Mouse (Mus musculus) lung, postnatal 0 days (tissue): ENCODE measurements around the gene Asic2. TPM values are rescaled to one million over a fixed set of nuclear protein-coding genes. Genes with fewer than 3 reads are reported as not detected.

Experiments used
- ATAC-seq: fragments of 200-750 bp; cut with Nextera tagmentation; 2 replicates; pipeline ENCODE4 v1.8.0; 2017; ENCODE audit warnings: moderate library complexity
- DNase-seq: peaks from one replicate; pipeline ENCODE4 v3.0.0-alpha.2; 2016; ENCODE audit warnings: low spot score
- H3K27ac ChIP-seq: fragments of 300-500 bp; sonication (generic); 2 replicates; pipeline ENCODE4 v1.5.1; 2014; ENCODE audit warnings: antibody characterized with exemption, mild to moderate bottlenecking, low read length, mixed read lengths
- H3K27me3 ChIP-seq: fragments of 300-500 bp; sonication (generic); replicated peaks from 2 replicates; pipeline ENCODE4 v1.6.1; 2014; ENCODE audit warnings: low read length, mixed read lengths; ENCODE audit not compliant: insufficient read depth
- H3K36me3 ChIP-seq: fragments of 300-500 bp; sonication (generic); 2 replicates; pipeline ENCODE4 v1.6.1; 2014; ENCODE audit warnings: low read length, mixed read lengths; ENCODE audit not compliant: insufficient read depth
- H3K4me1 ChIP-seq: fragments of 300-500 bp; sonication (generic); 2 replicates; pipeline ENCODE4 v1.6.1; 2014; ENCODE audit warnings: antibody characterized with exemption, low read depth, low read length, mixed read lengths; ENCODE audit not compliant: insufficient read depth
- H3K4me2 ChIP-seq: fragments of 300-500 bp; sonication (generic); replicated peaks from 2 replicates; pipeline ENCODE4 v1.6.1; 2014; ENCODE audit warnings: low read depth, mild to moderate bottlenecking, low read length, moderate library complexity, mixed read lengths
- H3K4me3 ChIP-seq: fragments of 300-500 bp; sonication (generic); 2 replicates; pipeline ENCODE4 v1.5.1; 2014; ENCODE audit warnings: low read depth, low read length
- H3K9ac ChIP-seq: fragments of 300-500 bp; sonication (generic); replicated peaks from 2 replicates; pipeline ENCODE4 v1.6.1; 2014; ENCODE audit warnings: low read depth, mild to moderate bottlenecking
- H3K9me3 ChIP-seq: fragments of 300-500 bp; sonication (generic); 2 replicates; pipeline ENCODE4 v1.6.1; 2016; ENCODE audit warnings: low read length, mixed read lengths
- CTCF ChIP-seq: IDR thresholded peaks from 2 replicates; pipeline ENCODE4 v1.5.1; 2016; ENCODE audit warnings: antibody characterized with exemption, mild to moderate bottlenecking
- EP300 ChIP-seq: IDR thresholded peaks from 2 replicates; pipeline ENCODE4 v1.6.1; 2016; ENCODE audit warnings: antibody characterized with exemption, mild to moderate bottlenecking, control low read depth
- WGBS: fragments of 180-500 bp; shearing (Covaris S2); extraction: QIAGEN DNeasy Blood & Tissue Kit; methylation state at CpG from one replicate; pipeline ENCODE4 v1.1.7; 2014; 5-methylcytosine and 5-hydroxymethylcytosine counted together
- polyA plus RNA-seq: library from polyadenylated mRNA; unstranded; fragments of >200 nt; fragmentation: Nextera tagmentation; extraction: Ambion mirVana; gene quantifications from 2 replicates; pipeline ENCODE4 v1.2.1, GENCODE M21; 2015

Asic2 gene
- polyA plus RNA-seq, 1 experiment from 2014 or later, result 0.06 TPM

GRCm38 (mm10) chr11:81323146-81323545 is 645.1 kb downstream of the Asic2 start:
- 82% methylated on average over 4 of the region's 4 CpGs for WGBS
- Histone ChIP-seq H3K36me3 (no peaks in the 10 kb centered on the region), H3K4me2 (no peak overlapping the region), H3K27ac (no peak overlapping the region), H3K4me3 (no peak overlapping the region), H3K27me3 (no peaks in the 10 kb centered on the region), H3K9ac (no peak overlapping the region), H3K4me1 (no peaks in the 10 kb centered on the region), H3K9me3 (no peaks in the 10 kb centered on the region)
- TF ChIP-seq CTCF (no peak), EP300 (no peak)
- ATAC-seq (no peak), DNase-seq (no peak)

GRCm38 (mm10) chr11:81322466-81322865 is 645.8 kb downstream of the Asic2 start:
- H3K36me3 ChIP-seq, result no peaks in the 10 kb centered on the region
- H3K4me3 ChIP-seq, result no peak overlapping the region
- no peak overlapping the region for H3K9ac ChIP-seq
- 89% methylated on average over 8 of the region's 8 CpGs for WGBS
- DNase-seq, result no peak
- H3K4me1 ChIP-seq, result no peaks in the 10 kb centered on the region
- no peaks in the 10 kb centered on the region for H3K27me3 ChIP-seq
- no peak for ATAC-seq
- no peak for TF ChIP-seq CTCF
- no peak for TF ChIP-seq EP300
- no peaks in the 10 kb centered on the region for H3K9me3 ChIP-seq
- H3K27ac ChIP-seq, result no peak overlapping the region
- H3K4me2 ChIP-seq, result no peak overlapping the region

- H3K4me1 ChIP-seq, result no peaks in the 10 kb centered on the region
- no peak overlapping the region for H3K27ac ChIP-seq
- no peak overlapping the region for H3K4me3 ChIP-seq
- H3K4me2 ChIP-seq, result no peak overlapping the region
- no peak overlapping the region for H3K9ac ChIP-seq
- ATAC-seq (no peak), DNase-seq (no peak)
- no peaks in the 10 kb centered on the region for H3K27me3 ChIP-seq
- no peak for TF ChIP-seq CTCF
- TF ChIP-seq EP300, result no peak
- H3K36me3 ChIP-seq, result no peaks in the 10 kb centered on the region
- WGBS, result 25% methylated on average over 3 of the region's 3 CpGs
- no peaks in the 10 kb centered on the region for H3K9me3 ChIP-seq
Measured at GRCm38 (mm10) chr11:81290041-81290440, 678.2 kb downstream of the Asic2 start.

- WGBS, result 17% methylated on average over 6 of the region's 6 CpGs
- H3K9me3 ChIP-seq, result no peaks in the 10 kb centered on the region
- DNase-seq, result no peak
- ATAC-seq, result no peak
- no peak overlapping the region for H3K9ac ChIP-seq
- H3K4me2 ChIP-seq, result no peak overlapping the region
- no peak overlapping the region for H3K4me3 ChIP-seq
- H3K27ac ChIP-seq, result no peak overlapping the region
- no peaks in the 10 kb centered on the region for H3K4me1 ChIP-seq
- no peaks in the 10 kb centered on the region for H3K36me3 ChIP-seq
- TF ChIP-seq CTCF (no peak), EP300 (no peak)
- H3K27me3 ChIP-seq, result no peaks in the 10 kb centered on the region
Measured at GRCm38 (mm10) chr11:81283185-81283584, 685.1 kb downstream of the Asic2 start.

DNA sequence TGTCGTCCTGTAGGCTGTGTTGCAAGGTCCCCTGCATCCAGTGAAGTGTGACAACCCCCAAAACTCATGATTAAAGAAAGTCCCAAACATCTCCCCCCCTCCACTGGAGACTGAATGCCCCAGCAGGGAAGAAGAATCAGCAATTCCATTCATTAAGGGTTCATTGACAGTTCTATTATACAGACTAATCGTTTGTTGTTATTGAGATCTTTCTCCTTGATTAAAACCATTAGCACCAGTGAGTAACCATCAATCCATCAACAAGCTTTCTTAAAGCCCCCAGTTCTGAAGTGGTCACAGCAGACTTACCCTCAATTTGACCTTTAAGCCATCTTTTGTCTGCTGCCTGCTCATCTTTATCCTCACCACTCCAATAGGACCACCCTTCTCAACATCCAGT is 688.2 kb downstream of the Asic2 start:
- no peak for DNase-seq
- ATAC-seq, result no peak
- 11% methylated on average over 2 of the region's 2 CpGs for WGBS
- H3K36me3 ChIP-seq, result no peaks in the 10 kb centered on the region
- TF ChIP-seq CTCF (no peak), EP300 (no peak)
- H3K4me3 ChIP-seq, result no peak overlapping the region
- no peak overlapping the region for H3K27ac ChIP-seq
- no peaks in the 10 kb centered on the region for H3K27me3 ChIP-seq
- no peaks in the 10 kb centered on the region for H3K4me1 ChIP-seq
- H3K4me2 ChIP-seq, result no peak overlapping the region
- H3K9me3 ChIP-seq, result no peaks in the 10 kb centered on the region
- no peak overlapping the region for H3K9ac ChIP-seq

DNA sequence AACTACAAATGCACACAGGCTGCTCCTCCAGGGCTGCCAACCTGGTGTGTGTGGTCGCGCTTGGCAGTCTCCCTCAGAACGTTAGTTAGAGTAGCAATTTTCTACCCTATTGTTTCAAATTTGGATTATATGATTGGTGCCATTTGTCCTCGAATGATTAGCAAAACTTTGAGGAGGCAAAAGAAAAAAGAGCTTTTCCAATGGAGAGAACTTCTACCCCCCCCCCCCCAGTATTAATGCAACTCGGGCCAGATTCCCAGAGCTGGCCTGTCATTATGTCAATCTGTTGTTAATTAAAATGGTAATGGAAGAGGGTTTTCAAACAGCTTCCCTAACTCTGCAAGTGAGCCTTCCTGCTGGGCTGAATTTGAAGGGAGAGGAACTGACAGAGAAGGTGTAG is 690.9 kb downstream of the Asic2 start:
- Histone ChIP-seq H3K9me3 (no peaks in the 10 kb centered on the region), H3K4me1 (no peaks in the 10 kb centered on the region), H3K4me2 (no peak overlapping the region), H3K9ac (no peak overlapping the region), H3K4me3 (no peak overlapping the region), H3K27me3 (no peaks in the 10 kb centered on the region), H3K36me3 (no peaks in the 10 kb centered on the region), H3K27ac (no peak overlapping the region)
- ATAC-seq (no peak), DNase-seq (no peak)
- 67% methylated on average over 5 of the region's 5 CpGs for WGBS
- TF ChIP-seq CTCF (no peak), EP300 (no peak)
